Mouse (Mus musculus) thymus, adult 2 months (tissue): ENCODE measurements at regions not wholly inside any gene's neighbourhood (a gene's known extent, or its start where the extent isn't known, plus 50 kb on each side); places are given as distances from the start of the nearest gene placed in this dataset.

ENCODE experiments used
- CTCF ChIP-seq: fragments of 200-500 bp; IDR thresholded peaks from 2 replicates; pipeline ENCODE4 v1.5.1; 2012; ENCODE audit warnings: mild to moderate bottlenecking, control low read depth, low read length, moderate library complexity, borderline replicate concordance; ENCODE audit not compliant: control insufficient read depth, poor library complexity, insufficient read depth; ENCODE audit errors: extremely low read depth
- POLR2A ChIP-seq: fragments of 200-500 bp; IDR thresholded peaks from 2 replicates; pipeline ENCODE4 v1.6.1; 2012; ENCODE audit warnings: mild to moderate bottlenecking, low read length, control low read depth, moderate library complexity; ENCODE audit not compliant: control insufficient read depth, poor library complexity, insufficient read depth; ENCODE audit errors: extremely low read depth

DNA sequence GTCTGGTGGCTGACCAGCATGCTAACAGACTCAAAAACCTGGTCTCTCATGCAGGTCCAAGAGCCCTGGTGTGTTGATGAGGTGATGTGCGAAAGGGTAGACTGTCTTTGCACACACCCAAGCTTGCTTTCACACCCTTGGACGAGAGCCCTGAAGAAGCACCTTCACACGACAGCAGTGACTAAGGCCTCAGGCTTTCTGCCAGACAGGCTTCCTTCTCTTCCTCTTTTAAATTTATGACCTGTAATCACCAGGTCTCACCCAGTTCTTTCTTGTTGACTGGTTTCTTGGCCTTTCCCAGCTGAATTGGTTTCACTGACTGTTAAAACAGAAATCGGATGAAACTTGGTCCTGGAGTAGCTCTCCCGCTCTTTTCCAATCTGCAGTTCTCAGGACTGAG, 210.5 kb upstream of the Egln3 start:
- TF ChIP-seq CTCF, result no peak
- TF ChIP-seq POLR2A, result no peak
